Mouse (Mus musculus) lung, postnatal 0 days (tissue): ENCODE data around the gene Ifrd2. TPM values are rescaled to one million over a fixed set of nuclear protein-coding genes. Genes with fewer than 3 reads are reported as not detected.
"Not testable (repeated sequence)": the region's sequence is repeated elsewhere in the genome, so short reads cannot be mapped to it uniquely, and the experiment has no call there.

Source experiments
- ATAC-seq: fragments of 200-750 bp; cut with Nextera tagmentation; 2 replicates; pipeline ENCODE4 v1.8.0; 2017; ENCODE audit warnings: moderate library complexity
- DNase-seq: peaks from one replicate; pipeline ENCODE4 v3.0.0-alpha.2; 2016; ENCODE audit warnings: low spot score
- H3K27ac ChIP-seq: fragments of 300-500 bp; sonication (generic); 2 replicates; pipeline ENCODE4 v1.5.1; 2014; ENCODE audit warnings: antibody characterized with exemption, mild to moderate bottlenecking, low read length, mixed read lengths
- H3K27me3 ChIP-seq: fragments of 300-500 bp; sonication (generic); replicated peaks from 2 replicates; pipeline ENCODE4 v1.6.1; 2014; ENCODE audit warnings: low read length, mixed read lengths; ENCODE audit not compliant: insufficient read depth
- H3K36me3 ChIP-seq: fragments of 300-500 bp; sonication (generic); 2 replicates; pipeline ENCODE4 v1.6.1; 2014; ENCODE audit warnings: low read length, mixed read lengths; ENCODE audit not compliant: insufficient read depth
- H3K4me1 ChIP-seq: fragments of 300-500 bp; sonication (generic); 2 replicates; pipeline ENCODE4 v1.6.1; 2014; ENCODE audit warnings: antibody characterized with exemption, low read depth, low read length, mixed read lengths; ENCODE audit not compliant: insufficient read depth
- H3K4me2 ChIP-seq: fragments of 300-500 bp; sonication (generic); replicated peaks from 2 replicates; pipeline ENCODE4 v1.6.1; 2014; ENCODE audit warnings: low read depth, mild to moderate bottlenecking, low read length, moderate library complexity, mixed read lengths
- H3K4me3 ChIP-seq: fragments of 300-500 bp; sonication (generic); 2 replicates; pipeline ENCODE4 v1.5.1; 2014; ENCODE audit warnings: low read depth, low read length
- H3K9ac ChIP-seq: fragments of 300-500 bp; sonication (generic); replicated peaks from 2 replicates; pipeline ENCODE4 v1.6.1; 2014; ENCODE audit warnings: low read depth, mild to moderate bottlenecking
- H3K9me3 ChIP-seq: fragments of 300-500 bp; sonication (generic); 2 replicates; pipeline ENCODE4 v1.6.1; 2016; ENCODE audit warnings: low read length, mixed read lengths
- CTCF ChIP-seq: IDR thresholded peaks from 2 replicates; pipeline ENCODE4 v1.5.1; 2016; ENCODE audit warnings: antibody characterized with exemption, mild to moderate bottlenecking
- EP300 ChIP-seq: IDR thresholded peaks from 2 replicates; pipeline ENCODE4 v1.6.1; 2016; ENCODE audit warnings: antibody characterized with exemption, mild to moderate bottlenecking, control low read depth
- WGBS: fragments of 180-500 bp; shearing (Covaris S2); extraction: QIAGEN DNeasy Blood & Tissue Kit; methylation state at CpG from one replicate; pipeline ENCODE4 v1.1.7; 2014; 5-methylcytosine and 5-hydroxymethylcytosine counted together
- polyA plus RNA-seq: library from polyadenylated mRNA; unstranded; fragments of >200 nt; fragmentation: Nextera tagmentation; extraction: Ambion mirVana; gene quantifications from 2 replicates; pipeline ENCODE4 v1.2.1, GENCODE M21; 2015

The Ifrd2 gene
- polyA plus RNA-seq, 1 experiment from 2014 or later: 24.1 TPM

GRCm38 (mm10) chr9:107554319-107554825, 33.1 kb upstream of the Ifrd2 start:
- DNase-seq (peak; percentile 99), ATAC-seq (peak; percentile 90)
- Histone ChIP-seq H3K4me2 (peak overlapping the region; percentile 78), H3K9me3 (no peaks in the 10 kb centered on the region), H3K27me3 (no peaks in the 10 kb centered on the region), H3K4me1 (peaks cover 36% of the 10 kb centered on the region), H3K36me3 (peaks cover 24% of the 10 kb centered on the region; the same call in 1 of the 2 replicates), H3K27ac (peak overlapping the region; percentile 99), H3K9ac (peak overlapping the region; percentile 72), H3K4me3 (peak overlapping the region; percentile 79)
- TF ChIP-seq EP300 (no peak; the same call in 1 of the 2 replicates), CTCF (peak; percentile 44; the same call in 1 of the 2 replicates)
- 3% methylated on average over 50 of the region's 53 CpGs for WGBS

DNA sequence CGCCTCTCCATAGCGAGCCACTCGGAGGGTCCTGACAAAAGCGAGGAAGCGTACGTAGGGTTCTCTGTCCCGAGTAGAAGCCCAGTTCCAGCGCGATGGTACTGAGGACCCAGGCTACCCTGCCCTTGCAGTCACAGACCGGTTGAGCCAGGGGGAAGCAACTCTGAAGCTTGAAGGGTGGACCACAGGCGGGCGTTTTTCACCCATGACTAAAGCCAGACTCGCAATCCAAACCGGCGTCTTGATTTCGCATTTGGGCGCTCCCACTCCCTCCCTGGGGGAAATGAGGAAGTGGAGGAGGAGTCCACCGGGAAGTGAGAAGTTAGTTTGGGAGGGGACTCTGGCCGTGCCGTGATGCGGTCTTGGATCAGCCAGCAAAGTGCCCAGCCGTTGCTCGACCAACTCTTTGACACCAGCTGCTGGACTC, 32.4 kb upstream of the Ifrd2 start:
- peak overlapping the region; percentile 99 for H3K27ac ChIP-seq
- H3K9me3 ChIP-seq: no peaks in the 10 kb centered on the region
- peak overlapping the region; percentile 79 for H3K4me3 ChIP-seq
- peak overlapping the region; percentile 78 for H3K4me2 ChIP-seq
- DNase-seq (peak; percentile 96), ATAC-seq (peak; percentile 29)
- H3K4me1 ChIP-seq: peaks cover 36% of the 10 kb centered on the region
- peaks cover 30% of the 10 kb centered on the region; the same call in 1 of the 2 replicates for H3K36me3 ChIP-seq
- WGBS: under 1% methylated on average over 22 of the region's 23 CpGs
- peak overlapping the region; percentile 72 for H3K9ac ChIP-seq
- H3K27me3 ChIP-seq: no peaks in the 10 kb centered on the region
- TF ChIP-seq EP300 (0 out of 2 replicates have a peak, but pooled peaks have one; percentile 17), CTCF (0 out of 2 replicates have a peak, but pooled peaks have one; percentile 24)

GRCm38 (mm10) chr9:107555701-107556100, 31.7 kb upstream of the Ifrd2 start:
- ATAC-seq (no peak), DNase-seq (no peak)
- TF ChIP-seq CTCF (no peak), EP300 (no peak)
- peak overlapping the region; percentile 79 for H3K4me3 ChIP-seq
- peaks cover 34% of the 10 kb centered on the region; the same call in 1 of the 2 replicates for H3K36me3 ChIP-seq
- peak overlapping the region; percentile 72 for H3K9ac ChIP-seq
- H3K4me2 ChIP-seq: peak overlapping the region; percentile 78
- WGBS: 30% methylated on average over 2 of the region's 2 CpGs
- H3K4me1 ChIP-seq: peaks cover 36% of the 10 kb centered on the region
- no peaks in the 10 kb centered on the region for H3K9me3 ChIP-seq
- H3K27ac ChIP-seq: peak overlapping the region; percentile 99
- H3K27me3 ChIP-seq: no peaks in the 10 kb centered on the region

- no peak overlapping the region; the same call in 1 of the 2 replicates for H3K9ac ChIP-seq
- WGBS: 42% methylated on average over 3 of the region's 3 CpGs
These were observed 31.1 kb upstream of the Ifrd2 start for GRCm38 (mm10) chr9:107556346-107556745.

GRCm38 (mm10) chr9:107563029-107563581, 24.3 kb upstream of the Ifrd2 start, which contains the start of gene Tusc2:
TSS of gene Tusc2 (plus strand) at chr9:107563255.
- 0 out of 2 replicates have a peak, but pooled peaks have one; percentile 23 for TF ChIP-seq EP300
- TF ChIP-seq CTCF: no peak
- 1% methylated on average over 46 of the region's 46 CpGs for WGBS
- peaks cover 30% of the 10 kb centered on the region; the same call in 1 of the 2 replicates for H3K36me3 ChIP-seq
- DNase-seq (peak; percentile 97), ATAC-seq (peak; percentile 91)
- H3K9ac ChIP-seq: peak within 1 kb of the TSS; percentile 65
- H3K4me1 ChIP-seq: peaks cover 11% of the 10 kb centered on the region; the same call in 1 of the 2 replicates
- H3K27ac ChIP-seq: peak within 1 kb of the TSS; percentile 82
- H3K9me3 ChIP-seq: no peaks in the 10 kb centered on the region
- H3K4me3 ChIP-seq: peak within 1 kb of the TSS; percentile 74
- H3K4me2 ChIP-seq: peak within 1 kb of the TSS; percentile 91
- no peaks in the 10 kb centered on the region for H3K27me3 ChIP-seq

More at GRCm38 (mm10) chr9:107556346-107556745, 31.1 kb upstream of the Ifrd2 start:
- H3K9me3 ChIP-seq: no peaks in the 10 kb centered on the region
- H3K4me2 ChIP-seq: peak overlapping the region; percentile 78
- H3K27ac ChIP-seq: peak overlapping the region; percentile 99; the same call in 1 of the 2 replicates
- TF ChIP-seq CTCF (no peak), EP300 (no peak)
- peak overlapping the region; percentile 79; the same call in 1 of the 2 replicates for H3K4me3 ChIP-seq
- H3K36me3 ChIP-seq: peaks cover 38% of the 10 kb centered on the region; the same call in 1 of the 2 replicates
- ATAC-seq: no peak
- no peaks in the 10 kb centered on the region for H3K27me3 ChIP-seq
- DNase-seq: peak; percentile 55
- H3K4me1 ChIP-seq: peaks cover 30% of the 10 kb centered on the region

- not testable (repeated sequence) for H3K9me3 ChIP-seq, ATAC-seq, H3K36me3 ChIP-seq, H3K27me3 ChIP-seq
- Histone ChIP-seq H3K9ac (peak overlapping the region; percentile 19; the same call in 1 of the 2 replicates), H3K4me3 (peak overlapping the region; percentile 19; the same call in 1 of the 2 replicates), H3K4me2 (peak overlapping the region; percentile 91), H3K27ac (peak overlapping the region; percentile 92), H3K4me1 (peaks cover 15% of the 10 kb centered on the region; the same call in 1 of the 2 replicates)
- DNase-seq: peak; percentile 55
- peak; percentile 61 for TF ChIP-seq CTCF
- WGBS: 37% methylated on average over 5 of the region's 5 CpGs
These were observed 21.9 kb upstream of the Ifrd2 start for GRCm38 (mm10) chr9:107565556-107565955.
